Mouse (Mus musculus) G1E (cell line): Measurements from ENCODE around the gene Cisd1. TPM values are rescaled to one million over a fixed set of nuclear protein-coding genes. Genes with fewer than 3 reads are reported as not detected.

Experiments
- ATAC-seq: 2 replicates; pipeline ENCODE4 v1.8.0; 2016; ENCODE audit warnings: mild to moderate bottlenecking; ENCODE audit not compliant: insufficient number of reproducible peaks, poor library complexity, low FRiP score, severe bottlenecking; ENCODE audit errors: extremely low read depth
- DNase-seq: peaks from one replicate; pipeline ENCODE4 v3.0.0; 2012; ENCODE audit warnings: low spot score
- H3K27me3 ChIP-seq: 2 replicates; pipeline ENCODE4 v1.6.1; 2012; ENCODE audit warnings: mild to moderate bottlenecking, low read length, inconsistent platforms; ENCODE audit not compliant: insufficient read depth
- H3K36me3 ChIP-seq: replicated peaks from 2 replicates; pipeline ENCODE3; 2012; ENCODE audit warnings: mild to moderate bottlenecking, inconsistent platforms
- H3K4me1 ChIP-seq: 2 replicates; pipeline ENCODE4 v1.6.1; 2012; ENCODE audit warnings: low read depth, low read length, inconsistent platforms, mixed read lengths; ENCODE audit not compliant: insufficient read depth
- H3K4me3 ChIP-seq: 2 replicates; pipeline ENCODE4 v1.5.1; 2012; ENCODE audit warnings: low read depth, mild to moderate bottlenecking, inconsistent platforms, low read length, moderate library complexity, mixed read lengths
- H3K9me3 ChIP-seq: replicated peaks from 2 replicates; pipeline ENCODE4 v1.6.1; 2012; ENCODE audit warnings: inconsistent platforms
- CTCF ChIP-seq: IDR thresholded peaks from 2 replicates; pipeline ENCODE4 v1.5.1; 2012; ENCODE audit warnings: low read depth, low read length, inconsistent platforms, mixed read lengths
- GATA1 ChIP-seq: IDR thresholded peaks from 2 replicates; pipeline ENCODE4 v1.6.1; 2012; ENCODE audit warnings: borderline replicate concordance, low read length, inconsistent platforms, mixed read lengths
- GATA2 ChIP-seq: IDR thresholded peaks from 2 replicates; pipeline ENCODE4 v1.6.1; 2012; ENCODE audit warnings: low read depth, low read length, inconsistent platforms, borderline replicate concordance
- POLR2AphosphoS5 ChIP-seq: IDR thresholded peaks from 2 replicates; pipeline ENCODE4 v1.6.1; 2012; ENCODE audit warnings: low read depth, low read length, inconsistent platforms; ENCODE audit not compliant: insufficient replicate concordance
- TAL1 ChIP-seq: conservative IDR thresholded peaks from 2 replicates; pipeline ENCODE4 v1.6.1; 2012; ENCODE audit warnings: low read depth, low read length, inconsistent platforms, mixed read lengths
- polyA plus RNA-seq: library from polyadenylated mRNA; stranded (reverse); fragments of >175 nt; gene quantifications from 2 replicates; pipeline ENCODE4 v1.2.3, GENCODE M21; 2012
- total RNA-seq, 2 experiments: library from RNA; stranded (forward) in 1 of 2; stranded (reverse) in 1 of 2; fragments of 200-1000 nt in 1 of 2; fragments of >200 nt in 1 of 2; fragmentation: Nextera tagmentation in 1 of 2; gene quantifications; 2 replicates each; pipeline ENCODE4 v1.2.3; 2014 to 2017

Gene Cisd1
- total and polyA plus RNA-seq, 3 experiments = 22.4 to 33.1 (median 30.0) TPM

DNA sequence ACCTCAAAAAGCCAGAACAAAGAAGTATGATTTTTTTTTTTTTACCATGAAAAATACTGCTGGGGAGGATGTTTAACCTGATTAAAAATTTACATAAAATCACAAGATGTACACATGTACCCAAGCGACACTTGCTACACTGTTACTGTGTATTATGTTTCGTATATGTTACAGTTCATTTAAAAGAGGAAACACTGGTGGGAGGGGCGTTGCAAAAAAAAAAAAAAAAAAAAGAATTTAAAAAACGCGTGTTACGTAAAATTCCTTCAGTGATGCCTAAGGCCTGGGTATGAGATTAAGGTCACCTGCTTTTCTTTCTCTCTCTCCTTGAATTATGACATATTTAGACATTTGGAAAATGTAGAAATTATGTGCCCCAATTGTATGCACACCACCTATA lies 38.0 kb downstream of the Cisd1 start:
- H3K9me3 ChIP-seq = no peaks in the 10 kb centered on the region
- no peaks in the 10 kb centered on the region for H3K36me3 ChIP-seq
- H3K4me3 ChIP-seq = no peak overlapping the region
- no peaks in the 10 kb centered on the region for H3K27me3 ChIP-seq
- ATAC-seq (no peak), DNase-seq (no peak)
- TF ChIP-seq TAL1 (no peak), GATA1 (no peak), POLR2AphosphoS5 (no peak), GATA2 (no peak), CTCF (no peak)
- no peaks in the 10 kb centered on the region; the same call in 1 of the 2 replicates for H3K4me1 ChIP-seq

DNA sequence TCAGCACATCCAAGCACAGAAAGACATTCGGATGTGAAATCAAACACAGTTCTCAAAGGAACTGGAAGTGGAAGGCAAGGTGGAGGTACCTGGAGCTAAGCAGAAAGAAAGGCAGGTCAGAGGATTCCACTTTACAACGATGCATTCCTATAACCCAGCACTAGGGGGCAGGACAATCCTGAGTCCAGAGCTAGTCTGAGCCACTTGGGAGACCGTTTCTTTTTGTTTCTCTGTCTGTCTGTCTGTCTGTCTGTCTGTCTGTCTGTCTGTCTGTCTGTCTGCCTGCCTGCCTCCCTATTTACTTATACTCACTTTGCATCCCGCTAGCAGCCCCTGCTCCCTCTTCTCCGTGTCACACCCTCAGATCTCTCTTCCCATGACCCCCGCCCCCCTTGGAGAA lies 38.6 kb downstream of the Cisd1 start:
- no peak for ATAC-seq
- no peaks in the 10 kb centered on the region for H3K27me3 ChIP-seq
- no peak overlapping the region for H3K4me3 ChIP-seq
- H3K9me3 ChIP-seq = no peaks in the 10 kb centered on the region
- no peaks in the 10 kb centered on the region for H3K36me3 ChIP-seq
- TF ChIP-seq CTCF = peak; percentile 24; the same call in 1 of the 2 replicates
- TF ChIP-seq GATA1 = no peak
- no peak for TF ChIP-seq TAL1
- no peak for TF ChIP-seq POLR2AphosphoS5
- no peak for TF ChIP-seq GATA2
- no peak for DNase-seq
- no peaks in the 10 kb centered on the region; the same call in 1 of the 2 replicates for H3K4me1 ChIP-seq

DNA sequence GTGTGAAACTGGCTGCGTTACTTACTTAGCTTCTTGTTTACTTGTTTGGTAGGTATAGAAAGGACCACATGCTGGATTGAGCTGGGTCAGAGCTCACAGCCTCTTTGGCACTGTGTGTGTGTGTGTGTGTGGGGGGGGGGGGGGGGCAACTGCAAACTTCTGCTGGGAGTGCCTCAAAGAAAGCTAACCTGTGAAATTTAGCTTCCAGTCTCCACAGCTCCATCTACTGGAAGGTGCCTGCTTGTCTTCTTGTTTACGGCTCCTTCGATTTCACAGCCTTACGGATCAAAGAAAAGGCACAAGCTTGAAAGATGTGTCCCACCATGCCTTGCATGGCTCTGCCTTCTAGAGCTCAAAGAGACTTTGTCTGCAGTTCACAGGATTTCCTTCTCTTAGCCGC lies 42.3 kb downstream of the Cisd1 start:
- H3K27me3 ChIP-seq = no peaks in the 10 kb centered on the region
- TF ChIP-seq GATA2 (no peak), GATA1 (no peak), CTCF (no peak), TAL1 (no peak), POLR2AphosphoS5 (no peak)
- H3K4me3 ChIP-seq = no peak overlapping the region
- no peaks in the 10 kb centered on the region for H3K9me3 ChIP-seq
- no peaks in the 10 kb centered on the region for H3K4me1 ChIP-seq
- H3K36me3 ChIP-seq = no peaks in the 10 kb centered on the region
- DNase-seq = no peak
- ATAC-seq = no peak

DNA sequence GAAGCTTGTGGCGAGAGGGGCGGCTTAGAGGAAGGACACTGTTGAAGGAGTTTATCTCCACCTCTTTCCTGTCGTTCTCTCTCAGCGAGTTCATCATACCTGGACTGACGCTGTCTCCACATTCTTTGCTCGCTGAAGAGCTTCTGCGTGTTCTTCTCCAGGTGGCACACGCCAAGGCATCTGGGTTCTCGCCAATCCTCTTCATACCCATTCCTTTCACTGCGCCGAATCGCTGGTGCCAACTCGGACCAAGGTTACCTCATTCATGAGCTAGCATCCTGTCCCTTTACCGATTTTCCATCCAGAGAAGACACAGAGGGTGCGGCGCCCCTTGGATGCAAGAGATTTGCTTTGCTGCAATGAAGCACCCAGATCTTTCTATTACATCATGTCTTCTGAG lies 44.6 kb downstream of the Cisd1 start:
- TF ChIP-seq TAL1 (no peak), GATA1 (no peak), GATA2 (no peak), CTCF (no peak), POLR2AphosphoS5 (no peak)
- ATAC-seq (no peak), DNase-seq (no peak)
- Histone ChIP-seq H3K9me3 (no peaks in the 10 kb centered on the region), H3K36me3 (no peaks in the 10 kb centered on the region), H3K27me3 (no peaks in the 10 kb centered on the region), H3K4me3 (no peak overlapping the region), H3K4me1 (no peaks in the 10 kb centered on the region)

DNA sequence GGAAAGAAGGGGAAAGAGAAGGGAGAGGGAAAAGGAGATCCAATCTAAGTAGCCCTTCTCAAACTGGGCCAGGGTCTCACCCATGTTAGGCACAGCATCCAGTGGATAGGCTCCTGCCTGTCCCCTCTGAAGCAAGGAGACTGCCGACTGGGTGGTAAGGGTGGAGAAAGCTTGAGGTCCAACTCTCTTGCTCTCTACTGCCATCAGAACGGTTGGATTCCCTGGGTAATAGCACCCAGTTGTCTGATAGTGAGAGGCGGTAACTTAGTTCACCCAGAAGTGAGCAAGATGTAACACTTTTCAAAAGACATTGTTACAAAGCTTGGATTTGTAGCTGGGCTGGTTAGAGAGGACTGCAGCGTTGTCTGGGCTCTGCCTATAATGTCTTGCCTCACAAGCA lies 51.5 kb downstream of the Cisd1 start:
- Histone ChIP-seq H3K9me3 (no peaks in the 10 kb centered on the region), H3K4me3 (no peak overlapping the region), H3K27me3 (no peaks in the 10 kb centered on the region), H3K4me1 (no peaks in the 10 kb centered on the region), H3K36me3 (no peaks in the 10 kb centered on the region)
- TF ChIP-seq POLR2AphosphoS5 = no peak
- no peak for ATAC-seq
- DNase-seq = no peak

DNA sequence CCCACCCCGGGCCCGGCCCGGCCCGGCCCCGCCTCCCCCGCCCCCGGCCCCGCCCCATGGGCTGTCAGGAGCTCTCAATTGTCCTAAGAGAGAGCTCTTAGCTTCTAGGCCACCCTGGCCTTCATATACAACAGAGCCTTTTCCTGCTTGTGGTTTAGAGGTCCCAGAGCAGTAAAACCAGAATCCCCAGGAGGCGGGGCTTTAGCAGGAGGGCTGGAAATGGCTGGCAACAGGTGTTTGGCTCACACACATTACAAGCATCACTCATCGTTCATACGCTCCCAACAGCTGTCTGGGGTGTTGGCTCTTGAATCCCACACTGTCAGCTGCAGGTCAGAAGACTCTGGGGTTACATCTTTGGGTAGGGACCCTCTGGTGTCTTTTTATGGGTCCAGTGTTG lies 52.5 kb downstream of the Cisd1 start:
- H3K27me3 ChIP-seq = no peaks in the 10 kb centered on the region
- no peak overlapping the region for H3K4me3 ChIP-seq
- ATAC-seq (no peak), DNase-seq (no peak)
- TF ChIP-seq POLR2AphosphoS5 = no peak
- TF ChIP-seq CTCF = no peak
- TF ChIP-seq TAL1 = no peak
- TF ChIP-seq GATA1 = no peak
- no peak for TF ChIP-seq GATA2
- H3K4me1 ChIP-seq = no peaks in the 10 kb centered on the region
- no peaks in the 10 kb centered on the region for H3K9me3 ChIP-seq
- no peaks in the 10 kb centered on the region for H3K36me3 ChIP-seq

DNA sequence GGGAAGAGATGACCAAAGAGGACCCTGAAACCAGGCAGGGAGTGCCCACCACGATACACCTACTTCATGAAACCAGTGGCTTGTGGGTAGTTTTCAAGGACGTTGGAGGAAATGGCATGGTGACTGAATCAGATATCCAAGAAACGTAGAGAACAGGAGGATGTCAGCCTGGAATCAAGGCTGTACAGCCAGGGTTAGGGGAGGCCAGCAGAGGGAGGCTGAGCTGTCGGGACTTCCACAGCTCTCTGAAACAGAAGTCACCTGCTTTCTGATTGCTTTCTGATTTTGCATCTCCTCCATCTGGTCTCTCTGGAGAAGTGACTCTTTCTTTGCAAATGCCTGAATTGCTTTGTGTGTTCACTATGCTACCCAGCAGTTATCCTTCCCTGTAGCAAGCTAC lies 53.0 kb downstream of the Cisd1 start:
- no peaks in the 10 kb centered on the region for H3K27me3 ChIP-seq
- H3K4me3 ChIP-seq = no peak overlapping the region
- no peak for TF ChIP-seq TAL1
- no peak for TF ChIP-seq GATA1
- TF ChIP-seq POLR2AphosphoS5 = no peak
- TF ChIP-seq GATA2 = no peak
- no peak for TF ChIP-seq CTCF
- ATAC-seq (no peak), DNase-seq (no peak)
- no peaks in the 10 kb centered on the region for H3K36me3 ChIP-seq
- no peaks in the 10 kb centered on the region for H3K4me1 ChIP-seq
- no peaks in the 10 kb centered on the region for H3K9me3 ChIP-seq
